Mouse (Mus musculus) kidney, adult 2 months (tissue): ENCODE measurements around the gene Myo7a.

Experiments used
- CTCF ChIP-seq: fragments of 200-500 bp; conservative IDR thresholded peaks from 2 replicates; pipeline ENCODE4 v1.5.1; 2011; ENCODE audit warnings: low read depth, mild to moderate bottlenecking, control low read depth, low read length, moderate library complexity, mixed read lengths; ENCODE audit not compliant: insufficient read depth, insufficient read length
- POLR2A ChIP-seq: fragments of 200-500 bp; IDR thresholded peaks from one replicate; pipeline ENCODE4 v1.6.1; 2011; ENCODE audit warnings: low read depth, low read length, control low read depth

GRCm38 (mm10) chr7:98149802-98150201 lies 30.5 kb upstream of the Myo7a start:
- TF ChIP-seq POLR2A, result no peak
- no peak for TF ChIP-seq CTCF
